Mouse (Mus musculus): ENCODE data around the gene Zfp628. TPM values are rescaled to one million over a fixed set of nuclear protein-coding genes. Genes with fewer than 3 reads are reported as not detected.

The Zfp628 gene
- polyA plus RNA-seq, 1 experiment from 2014 or later = 4.1 TPM

- Histone ChIP-seq H3K4me2 (no peak overlapping the region), H3K27me3 (no peaks in the 10 kb centered on the region), H3K36me3 (no peaks in the 10 kb centered on the region), H3K9me3 (replicated peaks) (no peaks in the 10 kb centered on the region), H3K4me1 (no peaks in the 10 kb centered on the region), H3K27ac (no peak overlapping the region), H3K4me3 (replicated peaks) (no peak overlapping the region), H3K9ac (no peak overlapping the region)
- WGBS = 80% methylated on average over 19 of the region's 19 CpGs
- ATAC-seq (replicated peaks; ENCODE audit: low FRiP score) = no peak
Measured at GRCm38 (mm10) chr7:4950561-4951342, 35.7 kb downstream of the Zfp628 start.

GRCm38 (mm10) chr7:4953815-4954445 is 38.9 kb downstream of the Zfp628 start:
- H3K9me3 ChIP-seq (replicated peaks) = no peaks in the 10 kb centered on the region
- no peak overlapping the region for H3K4me3 ChIP-seq (replicated peaks)
- H3K4me2 ChIP-seq = no peak overlapping the region
- no peaks in the 10 kb centered on the region for H3K27me3 ChIP-seq
- H3K27ac ChIP-seq = no peak overlapping the region
- no peak for ATAC-seq (replicated peaks; ENCODE audit: low FRiP score)
- H3K36me3 ChIP-seq = no peaks in the 10 kb centered on the region
- WGBS = 20% methylated on average over 10 of the region's 10 CpGs
- no peak overlapping the region for H3K9ac ChIP-seq
- H3K4me1 ChIP-seq = no peaks in the 10 kb centered on the region

- H3K27ac ChIP-seq = no peak overlapping the region
- no peaks in the 10 kb centered on the region for H3K4me1 ChIP-seq
- H3K4me2 ChIP-seq = no peak overlapping the region
- no peak overlapping the region for H3K9ac ChIP-seq
- no peak overlapping the region for H3K4me3 ChIP-seq (replicated peaks)
- no peaks in the 10 kb centered on the region for H3K27me3 ChIP-seq
- no peak for ATAC-seq (replicated peaks; ENCODE audit: low FRiP score)
- H3K36me3 ChIP-seq = no peaks in the 10 kb centered on the region
- 85% methylated on average over 10 of the region's 10 CpGs for WGBS
- H3K9me3 ChIP-seq (replicated peaks) = no peaks in the 10 kb centered on the region
Measured at GRCm38 (mm10) chr7:4957361-4957760, 42.3 kb downstream of the Zfp628 start.

GRCm38 (mm10) chr7:4963527-4963926 is 48.5 kb downstream of the Zfp628 start:
- Histone ChIP-seq H3K4me1 (0 out of 2 replicates have a peak, but pooled peaks cover 3% of the 10 kb centered on the region), H3K9me3 (replicated peaks) (no peaks in the 10 kb centered on the region), H3K4me3 (replicated peaks) (no peak overlapping the region), H3K36me3 (no peaks in the 10 kb centered on the region), H3K27ac (no peak overlapping the region), H3K4me2 (no peak overlapping the region), H3K27me3 (0 out of 2 replicates have a peak, but pooled peaks cover 3% of the 10 kb centered on the region), H3K9ac (no peak overlapping the region)
- no peak for ATAC-seq (replicated peaks; ENCODE audit: low FRiP score)
- 72% methylated on average over 5 of the region's 5 CpGs for WGBS

- Histone ChIP-seq H3K4me2 (peak within 1 kb of the TSS; percentile 45), H3K9ac (no peak within 1 kb of the TSS), H3K4me1 (0 out of 2 replicates have a peak, but pooled peaks cover 3% of the 10 kb centered on the region), H3K4me3 (replicated peaks) (peak within 1 kb of the TSS; percentile 12; the same call in 1 of the 2 replicates), H3K27ac (no peak within 1 kb of the TSS), H3K36me3 (no peaks in the 10 kb centered on the region), H3K9me3 (replicated peaks) (no peaks in the 10 kb centered on the region), H3K27me3 (0 out of 2 replicates have a peak, but pooled peaks cover 3% of the 10 kb centered on the region)
- 3% methylated on average over 10 of the region's 10 CpGs for WGBS
- peak; percentile 83 for ATAC-seq (replicated peaks; ENCODE audit: low FRiP score)
Measured at GRCm38 (mm10) chr7:4964272-4964671, 49.3 kb downstream of the Zfp628 start, which contains the start of gene Sbk2. Sbk2 (minus strand) TSS chr7:4964406.

- no peak overlapping the region for H3K4me2 ChIP-seq
- H3K36me3 ChIP-seq = no peaks in the 10 kb centered on the region
- H3K4me1 ChIP-seq = 0 out of 2 replicates have a peak, but pooled peaks cover 3% of the 10 kb centered on the region
- no peak overlapping the region for H3K4me3 ChIP-seq (replicated peaks)
- no peak for ATAC-seq (replicated peaks; ENCODE audit: low FRiP score)
- H3K9me3 ChIP-seq (replicated peaks) = no peaks in the 10 kb centered on the region
- 0 out of 2 replicates have a peak, but pooled peaks cover 3% of the 10 kb centered on the region for H3K27me3 ChIP-seq
- no peak overlapping the region for H3K27ac ChIP-seq
- H3K9ac ChIP-seq = no peak overlapping the region
- WGBS = 80% methylated on average over 5 of the region's 5 CpGs
Measured at GRCm38 (mm10) chr7:4964988-4965387, 50.0 kb downstream of the Zfp628 start.

- no peaks in the 10 kb centered on the region for H3K36me3 ChIP-seq
- WGBS = 42% methylated on average over 6 of the region's 6 CpGs
- H3K4me1 ChIP-seq = 0 out of 2 replicates have a peak, but pooled peaks cover 3% of the 10 kb centered on the region
- no peaks in the 10 kb centered on the region for H3K9me3 ChIP-seq (replicated peaks)
- no peak within 1 kb of the TSS for H3K4me2 ChIP-seq
- 0 out of 2 replicates have a peak, but pooled peaks cover 3% of the 10 kb centered on the region for H3K27me3 ChIP-seq
- H3K4me3 ChIP-seq (replicated peaks) = no peak within 1 kb of the TSS
- no peak within 1 kb of the TSS for H3K9ac ChIP-seq
- no peak for ATAC-seq (replicated peaks; ENCODE audit: low FRiP score)
- no peak within 1 kb of the TSS for H3K27ac ChIP-seq
Measured at GRCm38 (mm10) chr7:4971068-4971467, 56.1 kb downstream of the Zfp628 start, which contains the start of gene Sbk3. Sbk3 (minus strand) TSS chr7:4971168.

Other genes starting within 250 kb of the Zfp628 start
- 112 and 119 TPM in 2 replicates for gene Hspbp1, start 230.1 kb upstream of the Zfp628 start, polyA plus RNA-seq (2015; fragmentation: Nextera tagmentation; extraction: Ambion mirVana)
- 1.1 and 1.6 TPM in 2 replicates for gene Brsk1, start 224.6 kb upstream of the Zfp628 start, polyA plus RNA-seq (2015; fragmentation: Nextera tagmentation; extraction: Ambion mirVana)
- gene Tmem150b, start 190.0 kb upstream of the Zfp628 start, polyA plus RNA-seq (2015; fragmentation: Nextera tagmentation; extraction: Ambion mirVana) = 0.12 TPM in 1 of 2 replicates, not detected in the other
- gene Kmt5c, start 175.1 kb upstream of the Zfp628 start, polyA plus RNA-seq (2015; fragmentation: Nextera tagmentation; extraction: Ambion mirVana) = 79.3 and 90.8 TPM in 2 replicates
- 68.3 and 78.0 TPM in 2 replicates for gene Cox6b2, start 162.1 kb upstream of the Zfp628 start, polyA plus RNA-seq (2015; fragmentation: Nextera tagmentation; extraction: Ambion mirVana)
- not detected in 2 replicates for gene Fam71e2, start 143.9 kb upstream of the Zfp628 start, polyA plus RNA-seq (2015; fragmentation: Nextera tagmentation; extraction: Ambion mirVana)
- gene Il11, start 132.4 kb upstream of the Zfp628 start, polyA plus RNA-seq (2015; fragmentation: Nextera tagmentation; extraction: Ambion mirVana) = 0.27 and 0.30 TPM in 2 replicates
- 1.0 TPM in 1 of 2 replicates, not detected in the other for gene Tmem190, start 132.3 kb upstream of the Zfp628 start, polyA plus RNA-seq (2015; fragmentation: Nextera tagmentation; extraction: Ambion mirVana)
- gene Tmem238, start 125.6 kb upstream of the Zfp628 start, polyA plus RNA-seq (2015; fragmentation: Nextera tagmentation; extraction: Ambion mirVana) = 12.9 and 14.1 TPM in 2 replicates
- gene Rpl28, start 122.3 kb upstream of the Zfp628 start, polyA plus RNA-seq (2015; fragmentation: Nextera tagmentation; extraction: Ambion mirVana) = 391 and 408 TPM in 2 replicates
- gene Ube2s, start 102.6 kb upstream of the Zfp628 start, polyA plus RNA-seq (2015; fragmentation: Nextera tagmentation; extraction: Ambion mirVana) = 384 and 386 TPM in 2 replicates
- 0.84 and 0.96 TPM in 2 replicates for gene Shisa7, start 70.5 kb upstream of the Zfp628 start, polyA plus RNA-seq (2015; fragmentation: Nextera tagmentation; extraction: Ambion mirVana)
- 6.1 and 7.2 TPM in 2 replicates for gene Isoc2b, start 45.0 kb upstream of the Zfp628 start, polyA plus RNA-seq (2015; fragmentation: Nextera tagmentation; extraction: Ambion mirVana)
- 0.93 and 1.2 TPM in 2 replicates for gene Isoc2a, start 38.1 kb upstream of the Zfp628 start, polyA plus RNA-seq (2015; fragmentation: Nextera tagmentation; extraction: Ambion mirVana)
- gene Gm36210, start 8.7 kb upstream of the Zfp628 start, polyA plus RNA-seq (2015; fragmentation: Nextera tagmentation; extraction: Ambion mirVana) = not detected in 2 replicates
- gene Nat14, start 6.8 kb downstream of the Zfp628 start, polyA plus RNA-seq (2015; fragmentation: Nextera tagmentation; extraction: Ambion mirVana) = 4.2 and 5.3 TPM in 2 replicates
- gene Ssc5d, start 10.6 kb downstream of the Zfp628 start, polyA plus RNA-seq (2015; fragmentation: Nextera tagmentation; extraction: Ambion mirVana) = 1.9 and 2.7 TPM in 2 replicates
- 0.19 and 0.27 TPM in 2 replicates for gene Sbk2, start 49.2 kb downstream of the Zfp628 start, polyA plus RNA-seq (2015; fragmentation: Nextera tagmentation; extraction: Ambion mirVana)
- gene Sbk3, start 56.0 kb downstream of the Zfp628 start, polyA plus RNA-seq (2015; fragmentation: Nextera tagmentation; extraction: Ambion mirVana) = not detected in 2 replicates
- gene Zfp579, start 80.9 kb downstream of the Zfp628 start, polyA plus RNA-seq (2015; fragmentation: Nextera tagmentation; extraction: Ambion mirVana) = 36.7 and 39.9 TPM in 2 replicates
- gene Zfp524, start 99.2 kb downstream of the Zfp628 start, polyA plus RNA-seq (2015; fragmentation: Nextera tagmentation; extraction: Ambion mirVana) = 10.4 and 12.7 TPM in 2 replicates
- 46.5 and 53.1 TPM in 2 replicates for gene Fiz1, start 99.5 kb downstream of the Zfp628 start, polyA plus RNA-seq (2015; fragmentation: Nextera tagmentation; extraction: Ambion mirVana)
- gene Gm44973, start 100.3 kb downstream of the Zfp628 start, polyA plus RNA-seq (2015; fragmentation: Nextera tagmentation; extraction: Ambion mirVana) = 1.6 and 2.5 TPM in 2 replicates
- 7.2 and 7.6 TPM in 2 replicates for gene Zfp865, start 105.2 kb downstream of the Zfp628 start, polyA plus RNA-seq (2015; fragmentation: Nextera tagmentation; extraction: Ambion mirVana)
- 24.9 and 27.0 TPM in 2 replicates for gene Ccdc106, start 105.3 kb downstream of the Zfp628 start, polyA plus RNA-seq (2015; fragmentation: Nextera tagmentation; extraction: Ambion mirVana)
- gene 4632433K11Rik, start 118.9 kb downstream of the Zfp628 start, polyA plus RNA-seq (2015; fragmentation: Nextera tagmentation; extraction: Ambion mirVana) = not detected in 2 replicates
- 6.3 and 6.4 TPM in 2 replicates for gene Zfp784, start 123.2 kb downstream of the Zfp628 start, polyA plus RNA-seq (2015; fragmentation: Nextera tagmentation; extraction: Ambion mirVana)
- gene Zfp580, start 136.3 kb downstream of the Zfp628 start, polyA plus RNA-seq (2015; fragmentation: Nextera tagmentation; extraction: Ambion mirVana) = 36.2 and 41.0 TPM in 2 replicates
- 145 and 152 TPM in 2 replicates for gene U2af2, start 146.9 kb downstream of the Zfp628 start, polyA plus RNA-seq (2015; fragmentation: Nextera tagmentation; extraction: Ambion mirVana)
- gene Epn1, start 165.0 kb downstream of the Zfp628 start, polyA plus RNA-seq (2015; fragmentation: Nextera tagmentation; extraction: Ambion mirVana) = 55.5 and 62.2 TPM in 2 replicates
- not detected in 2 replicates for gene Rfpl4, start 201.7 kb downstream of the Zfp628 start, polyA plus RNA-seq (2015; fragmentation: Nextera tagmentation; extraction: Ambion mirVana)
- gene Rasl2-9, start 210.7 kb downstream of the Zfp628 start, polyA plus RNA-seq (2015; fragmentation: Nextera tagmentation; extraction: Ambion mirVana) = 0.54 TPM in 1 of 2 replicates, not detected in the other
- gene Vmn1r55, start 234.5 kb downstream of the Zfp628 start, polyA plus RNA-seq (2015; fragmentation: Nextera tagmentation; extraction: Ambion mirVana) = not detected in 2 replicates

Measured in kidney, embryonic 15.5 days (tissue).